16 mouse cellular contexts compared by ENCODE assay signal in genomic region chr14:27835351-27835750, GRCm38 (mm10).
"Had no signal": no experiment of that assay in that cellular context is flagged by ENCODE, and none has a peak within 500 bp of the region (broad histone marks: within the 10 kb centered on the region; RNA-seq: fewer than 3 reads in every experiment).

No protein-coding gene starts in this region.

- DNase-seq: retina, postnatal 1 day; right cerebral cortex, adult 18-20 months; right cerebral cortex, postnatal 14 days; right cerebral cortex, postnatal 25 days; right cerebral cortex, postnatal 4 days; spleen, adult 18-20 months; thymus, adult 18-20 months; thymus, adult 2 months; thymus, postnatal 14 days; thymus, postnatal 25 days; thymus, postnatal 36 days; thymus, postnatal 4 days had no signal

- H3K36me3 ChIP-seq: neural tube, embryonic 12.5 days; neural tube, embryonic 13.5 days; neural tube, embryonic 15.5 days; stomach, embryonic 15.5 days had no signal

- H3K4me2 ChIP-seq: neural tube, embryonic 12.5 days; neural tube, embryonic 13.5 days; neural tube, embryonic 15.5 days; stomach, embryonic 15.5 days had no signal

- H3K9ac ChIP-seq: neural tube, embryonic 12.5 days; neural tube, embryonic 13.5 days; neural tube, embryonic 15.5 days; stomach, embryonic 15.5 days had no signal

- H3K4me3 ChIP-seq: neural tube, embryonic 12.5 days; neural tube, embryonic 13.5 days; neural tube, embryonic 15.5 days; stomach, embryonic 15.5 days had no signal

- H3K27ac ChIP-seq: neural tube, embryonic 12.5 days; neural tube, embryonic 13.5 days; neural tube, embryonic 15.5 days; stomach, embryonic 15.5 days had no signal

- H3K9me3 ChIP-seq: neural tube, embryonic 12.5 days; neural tube, embryonic 13.5 days; neural tube, embryonic 15.5 days; stomach, embryonic 15.5 days had no signal

- H3K27me3 ChIP-seq: neural tube, embryonic 12.5 days; neural tube, embryonic 13.5 days; neural tube, embryonic 15.5 days; stomach, embryonic 15.5 days had no signal

- H3K4me1 ChIP-seq: neural tube, embryonic 12.5 days; neural tube, embryonic 13.5 days; neural tube, embryonic 15.5 days; stomach, embryonic 15.5 days had no signal
